Mouse (Mus musculus) MEL (cell line): ENCODE measurements around the gene Arhgap24.

Experiments used
- POLR2A ChIP-seq, 2 experiments: IDR thresholded peaks; 2 replicates each; pipeline ENCODE4 v1.6.1; 2011 to 2012; ENCODE audit warnings: low read length in 2 of 2, mild to moderate bottlenecking in 2 of 2, control low read depth in 1 of 2, improper control_type of control experiment in 1 of 2, low read depth in 1 of 2, moderate library complexity in 1 of 2; ENCODE audit not compliant: control insufficient read depth in 1 of 2, insufficient read depth in 1 of 2, poor library complexity in 1 of 2
- POLR2AphosphoS5 ChIP-seq: IDR thresholded peaks from 2 replicates; pipeline ENCODE4 v1.6.1; 2012; ENCODE audit warnings: low read depth, borderline replicate concordance, mild to moderate bottlenecking, inconsistent platforms, low read length, moderate library complexity, mixed read lengths
- TBP ChIP-seq: IDR thresholded peaks from 2 replicates; pipeline ENCODE4 v1.8.0; 2011; ENCODE audit warnings: low read depth, low read length, improper control_type of control experiment
- ZKSCAN1 ChIP-seq: IDR thresholded peaks from 2 replicates; pipeline ENCODE4 v1.6.1; 2012; ENCODE audit warnings: low read depth, mild to moderate bottlenecking, inconsistent platforms, low read length, improper control_type of control experiment, moderate library complexity

DNA sequence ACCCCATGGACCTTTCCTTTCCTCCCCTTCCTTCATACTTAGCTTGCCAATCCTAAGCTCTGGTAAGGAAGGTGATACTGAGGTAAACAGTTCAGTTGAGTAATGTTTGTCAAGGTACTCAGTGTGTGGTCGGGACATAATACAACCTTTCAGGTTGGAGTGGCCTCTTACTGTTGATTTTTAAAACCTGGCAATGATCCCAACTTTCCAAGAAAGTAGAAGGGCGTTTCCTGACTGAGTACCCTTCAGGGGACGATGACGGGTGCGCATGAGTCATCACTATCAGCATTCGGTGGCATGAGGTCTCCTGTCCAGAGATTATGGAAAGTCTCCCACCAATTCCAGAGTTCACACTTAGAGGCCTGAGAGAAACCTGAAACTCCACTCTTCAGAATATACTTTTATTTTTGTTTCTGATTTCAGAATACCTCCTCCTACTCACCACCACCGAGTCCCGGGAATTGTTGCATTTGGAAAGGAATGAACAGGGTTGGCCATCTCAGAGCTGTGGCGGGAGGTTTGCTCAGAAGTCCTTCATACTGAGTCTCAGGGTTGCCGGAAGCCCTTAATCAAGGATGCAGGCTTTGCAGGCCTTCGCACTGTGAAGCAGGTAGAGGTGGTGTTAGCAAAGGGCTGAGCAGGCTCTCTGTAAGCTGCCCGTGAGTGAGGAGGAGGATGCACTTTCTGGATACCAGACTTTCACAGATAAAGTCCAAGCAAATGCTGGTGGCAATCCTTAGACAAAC lies 20.6 kb upstream of the Arhgap24 start:
- TF ChIP-seq TBP = no peak
- TF ChIP-seq ZKSCAN1 = no peak
- TF ChIP-seq POLR2AphosphoS5 = no peak
- no peak for TF ChIP-seq POLR2A (IDR thresholded peaks at IDR 0.05; ENCODE audit: control insufficient read depth in 1 of 2, insufficient read depth in 1 of 2, low read depth in 1 of 2, low read length in 2 of 2, poor library complexity in 1 of 2)
